Mouse (Mus musculus): ENCODE data around the gene Mrm1. TPM values are rescaled to one million over a fixed set of nuclear protein-coding genes. Genes with fewer than 3 reads are reported as not detected.

Gene Mrm1
- polyA plus RNA-seq, 1 experiment = 9.2 TPM

- no peak for TF ChIP-seq GATA1 (IDR thresholded peaks at IDR 0.05; ENCODE audit: low read length)
Observed at GRCm38 (mm10) chr11:84767898-84768297, 51.4 kb downstream of the Mrm1 start.

DNA sequence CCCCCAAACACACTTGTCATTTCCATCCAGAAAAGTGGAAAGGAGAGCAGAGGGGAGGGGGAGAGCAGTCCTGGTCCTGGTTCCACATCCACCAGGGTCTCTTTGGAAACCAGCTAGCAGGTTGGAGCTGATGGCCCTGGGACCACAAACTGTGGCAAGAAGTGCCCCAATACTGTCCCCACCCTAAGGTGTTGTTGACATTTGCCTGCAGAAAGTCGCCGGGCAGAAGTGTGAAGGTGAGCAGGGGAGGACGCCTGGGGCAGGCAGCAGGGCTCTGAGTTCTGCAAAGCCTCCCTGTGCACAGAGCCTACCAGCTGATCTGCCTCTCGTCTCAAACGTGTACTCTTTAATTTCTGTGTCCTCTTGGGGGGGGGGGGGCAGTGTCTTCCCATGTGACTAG, 54.2 kb downstream of the Mrm1 start:
- no peak for TF ChIP-seq GATA1 (IDR thresholded peaks at IDR 0.05; ENCODE audit: low read length)

DNA sequence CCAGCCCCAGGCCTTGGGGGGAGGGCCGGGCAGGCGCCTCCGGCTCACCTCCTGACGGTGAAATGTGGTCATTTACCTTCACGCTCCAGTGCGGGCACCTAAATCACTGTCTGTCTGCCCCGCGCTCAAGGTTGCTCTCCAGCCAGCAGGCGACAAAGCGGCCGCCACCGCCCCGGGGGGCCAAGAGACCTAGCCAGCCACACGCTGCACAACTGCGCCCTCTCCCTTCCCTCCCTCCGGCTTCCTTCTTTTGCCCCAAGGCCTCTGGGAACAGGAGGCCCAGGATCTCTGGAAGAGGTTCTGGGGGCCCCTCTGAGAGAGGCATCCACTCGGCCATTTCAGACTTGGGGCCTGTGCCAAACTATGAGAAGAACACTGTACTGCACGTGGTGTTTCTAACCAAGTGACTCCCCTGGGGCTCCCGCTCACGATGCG, 54.8 kb downstream of the Mrm1 start:
- no peak for TF ChIP-seq GATA1 (IDR thresholded peaks at IDR 0.05; ENCODE audit: low read length)

- no peak for TF ChIP-seq GATA1 (IDR thresholded peaks at IDR 0.05; ENCODE audit: low read length)
Observed at GRCm38 (mm10) chr11:84764116-84764515, 55.2 kb downstream of the Mrm1 start.

Other genes starting within 250 kb of the Mrm1 start
- 10.5 and 11.6 TPM in 2 replicates for gene Dhrs11, start 9.5 kb upstream of the Mrm1 start, polyA plus RNA-seq (2012)
- gene Ggnbp2, start 51.3 kb upstream of the Mrm1 start, polyA plus RNA-seq (2012) = 124 and 164 TPM in 2 replicates
- gene Myo19, start 60.6 kb upstream of the Mrm1 start, polyA plus RNA-seq (2012) = 22.4 and 26.4 TPM in 2 replicates
- gene Pigw, start 60.8 kb upstream of the Mrm1 start, polyA plus RNA-seq (2012) = 2.8 and 3.8 TPM in 2 replicates
- gene Znhit3, start 96.9 kb upstream of the Mrm1 start, polyA plus RNA-seq (2012) = 1.4 and 1.6 TPM in 2 replicates
- not detected in 2 replicates for gene Car4, start 138.3 kb upstream of the Mrm1 start, polyA plus RNA-seq (2012)